Mouse (Mus musculus) small intestine, adult 2 months (tissue): Measurements from ENCODE around the gene Map3k7cl. TPM values are rescaled to one million over a fixed set of nuclear protein-coding genes. Genes with fewer than 3 reads are reported as not detected.
A peak's percentile ranks its signal among the peaks of the same experiment; 100 is the strongest.

Source experiments
- H3K27ac ChIP-seq: fragments of 200-500 bp; 2 replicates; pipeline ENCODE4 v1.5.1; 2012; ENCODE audit warnings: low read depth, low read length, control low read depth, inconsistent platforms; ENCODE audit not compliant: insufficient read depth
- H3K27me3 ChIP-seq: fragments of 200-500 bp; 2 replicates; pipeline ENCODE4 v1.6.1; 2012; ENCODE audit warnings: mild to moderate bottlenecking, moderate library complexity, low read length, inconsistent platforms; ENCODE audit not compliant: control insufficient read depth, insufficient read depth
- H3K36me3 ChIP-seq: fragments of 200-500 bp; 2 replicates; pipeline ENCODE4 v1.6.1; 2012; ENCODE audit warnings: mild to moderate bottlenecking, low read length, control low read depth, inconsistent platforms; ENCODE audit not compliant: control insufficient read depth, insufficient read depth
- H3K4me1 ChIP-seq: fragments of 200-500 bp; 2 replicates; pipeline ENCODE4 v1.6.1; 2012; ENCODE audit warnings: low read length, inconsistent platforms, mixed read lengths; ENCODE audit not compliant: control insufficient read depth, insufficient read depth, insufficient read length
- H3K4me3 ChIP-seq: fragments of 200-500 bp; 2 replicates; pipeline ENCODE4 v1.5.1; 2012; ENCODE audit warnings: low read depth, mild to moderate bottlenecking, control low read depth, inconsistent platforms, low read length, moderate library complexity
- CTCF ChIP-seq: fragments of 200-500 bp; IDR thresholded peaks from 2 replicates; pipeline ENCODE4 v1.5.1; 2012; ENCODE audit warnings: low read depth, mild to moderate bottlenecking, control low read depth, inconsistent platforms, low read length, moderate library complexity, mixed read lengths; ENCODE audit not compliant: insufficient replicate concordance, insufficient read length; ENCODE audit errors: extremely low read depth
- POLR2A ChIP-seq: fragments of 200-500 bp; IDR thresholded peaks from 2 replicates; pipeline ENCODE4 v1.6.1; 2012; ENCODE audit warnings: low read depth, mild to moderate bottlenecking, control low read depth, inconsistent platforms, low read length, moderate library complexity
- WGBS: fragments of 180-500 bp; shearing (Covaris S2); methylation state at CpG from one replicate; pipeline ENCODE4 v1.1.7; 2018; 5-methylcytosine and 5-hydroxymethylcytosine counted together
- polyA plus RNA-seq: library from polyadenylated mRNA; depleted of rRNA; stranded (reverse); fragments of >200 nt; gene quantifications from 2 replicates; pipeline ENCODE4 v1.2.3, GENCODE M21; 2012

The Map3k7cl gene
- polyA plus RNA-seq, 1 experiment, result 0.19 TPM

DNA sequence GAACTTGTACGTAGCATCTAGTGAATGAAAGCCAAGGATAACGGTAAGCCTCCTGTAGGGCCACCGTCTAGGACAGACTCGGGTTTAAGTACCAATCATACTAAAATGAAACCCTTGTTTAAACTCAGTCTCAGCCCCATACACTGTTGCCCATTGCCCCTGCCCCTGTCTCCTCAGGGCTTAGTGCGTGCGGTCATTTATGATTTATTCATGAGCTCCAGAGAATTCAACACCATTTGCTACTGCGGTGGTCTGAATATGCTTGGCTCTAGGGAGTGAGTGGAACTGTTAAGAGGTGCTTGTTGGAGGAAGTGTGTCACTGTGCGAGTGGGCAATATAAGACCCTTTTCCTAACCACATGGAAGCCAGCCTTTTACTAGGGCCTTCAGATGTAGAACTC, 34.7 kb downstream of the Map3k7cl start:
- no peak for TF ChIP-seq POLR2A
- no peak for TF ChIP-seq CTCF
- H3K4me1 ChIP-seq, result no peaks in the 10 kb centered on the region
- no peak overlapping the region for H3K27ac ChIP-seq
- WGBS, result 91% methylated on average over 8 of the region's 8 CpGs
- no peaks in the 10 kb centered on the region for H3K27me3 ChIP-seq
- no peak overlapping the region for H3K4me3 ChIP-seq
- H3K36me3 ChIP-seq, result no peaks in the 10 kb centered on the region

DNA sequence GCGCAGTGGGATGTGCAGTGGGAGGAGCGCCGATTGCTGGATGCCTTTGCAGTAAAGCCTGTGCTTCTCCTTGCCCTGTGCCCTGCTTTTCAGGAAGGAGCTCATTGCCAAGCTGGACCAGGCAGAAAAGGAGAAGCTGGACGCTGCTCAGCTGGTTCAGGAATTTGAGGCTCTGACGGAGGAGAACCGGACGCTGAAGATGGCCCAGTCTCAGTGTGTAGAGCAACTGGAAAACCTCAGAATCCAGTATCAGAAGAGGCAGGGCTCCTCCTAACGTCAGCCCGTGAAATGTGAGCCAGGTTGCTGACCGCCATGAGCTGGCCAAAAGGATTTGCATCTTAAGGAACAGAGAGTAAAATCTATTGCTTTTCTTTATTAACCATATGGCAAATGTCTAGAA, 41.0 kb downstream of the Map3k7cl start:
- H3K27ac ChIP-seq, result no peak overlapping the region
- no peak for TF ChIP-seq CTCF
- TF ChIP-seq POLR2A, result no peak
- WGBS, result 87% methylated on average over 10 of the region's 10 CpGs
- H3K4me3 ChIP-seq, result no peak overlapping the region
- no peaks in the 10 kb centered on the region for H3K27me3 ChIP-seq
- no peaks in the 10 kb centered on the region for H3K36me3 ChIP-seq
- peaks cover 4% of the 10 kb centered on the region for H3K4me1 ChIP-seq

DNA sequence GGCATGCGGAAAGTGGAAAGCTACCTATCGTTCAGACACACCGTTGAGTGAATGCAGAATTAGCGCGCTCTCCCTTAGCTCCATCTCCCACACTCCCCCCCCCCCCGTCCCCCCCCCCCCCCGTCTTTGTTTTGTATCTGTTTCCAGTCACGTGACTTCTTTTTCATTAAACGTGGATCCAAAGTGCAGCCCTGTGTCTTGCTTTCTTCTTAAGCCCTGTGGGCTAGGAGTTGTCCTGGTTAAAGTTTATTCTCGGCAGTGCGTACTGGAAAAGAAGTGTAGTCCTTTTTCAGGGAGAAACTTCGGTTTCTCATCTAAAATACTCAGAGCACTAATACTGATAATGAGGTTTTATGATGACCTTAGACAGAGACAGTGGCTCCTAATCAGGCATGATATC, 42.0 kb downstream of the Map3k7cl start:
- Histone ChIP-seq H3K4me3 (no peak overlapping the region), H3K27me3 (no peaks in the 10 kb centered on the region), H3K27ac (no peak overlapping the region), H3K36me3 (no peaks in the 10 kb centered on the region), H3K4me1 (peaks cover 11% of the 10 kb centered on the region)
- no peak for TF ChIP-seq POLR2A
- TF ChIP-seq CTCF, result no peak
- 94% methylated on average over 11 of the region's 12 CpGs for WGBS

DNA sequence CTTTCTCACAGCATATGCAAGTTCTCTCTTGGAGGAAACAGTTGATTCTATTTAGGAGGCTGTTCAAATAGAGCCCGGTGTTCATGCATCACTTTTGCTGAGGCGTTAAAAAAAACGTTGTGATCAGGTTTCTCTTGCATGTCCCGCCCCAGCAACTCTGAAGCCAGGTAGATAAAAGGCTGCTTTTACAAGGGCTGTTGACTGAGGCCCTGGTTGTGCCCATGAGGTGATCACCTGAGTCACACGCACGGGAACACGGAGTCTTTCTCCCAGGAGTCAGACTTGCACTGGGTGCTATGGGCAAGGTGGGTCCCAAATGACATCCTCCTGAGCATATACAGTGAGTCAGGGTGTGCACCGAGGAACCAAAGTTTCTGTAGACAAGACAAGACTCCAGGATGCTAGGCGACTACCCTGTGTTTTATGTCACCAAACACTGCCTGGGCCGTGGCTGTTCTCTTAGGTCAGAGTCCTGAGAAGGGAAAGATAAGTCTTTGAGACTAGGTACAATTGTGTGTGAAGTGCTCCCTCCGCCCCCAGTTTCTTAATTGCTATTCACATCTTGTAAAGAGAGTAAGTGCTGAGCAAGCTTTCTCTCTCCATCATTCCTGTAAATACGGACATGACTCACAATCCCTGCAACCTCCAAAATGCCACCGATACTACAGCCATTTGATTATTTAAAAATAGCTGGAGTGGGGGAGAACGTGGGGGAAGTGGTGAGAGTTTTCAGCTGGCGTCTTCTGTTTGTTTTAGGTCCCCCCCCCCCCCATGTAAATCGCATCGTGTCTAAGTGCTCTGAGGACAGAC, 49.8 kb downstream of the Map3k7cl start:
- no peaks in the 10 kb centered on the region for H3K36me3 ChIP-seq
- H3K4me1 ChIP-seq, result peaks cover 24% of the 10 kb centered on the region
- WGBS, result 17% methylated on average over 17 of the region's 17 CpGs
- no peak overlapping the region for H3K4me3 ChIP-seq
- peak overlapping the region; percentile 89 for H3K27ac ChIP-seq
- no peaks in the 10 kb centered on the region for H3K27me3 ChIP-seq
- TF ChIP-seq POLR2A (no peak), CTCF (no peak)

DNA sequence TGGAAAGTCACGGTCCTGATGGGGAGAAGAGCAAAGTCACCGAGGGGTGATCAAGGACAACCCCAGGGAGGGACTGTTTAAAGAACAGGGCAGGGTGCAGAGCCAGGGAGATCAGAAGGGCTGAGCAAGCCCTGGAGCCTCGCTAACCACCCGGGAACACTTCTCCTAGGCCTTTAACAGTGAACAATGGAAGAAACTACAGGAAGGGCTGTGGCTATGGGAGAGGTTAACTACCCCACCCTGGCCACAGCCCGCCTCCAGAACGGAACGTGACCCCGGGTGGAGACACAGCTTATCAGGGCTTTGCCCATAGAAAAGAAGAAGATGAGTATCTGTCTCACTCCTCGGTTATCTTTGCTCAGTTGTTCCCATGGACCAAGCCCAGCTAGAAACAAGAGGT, 50.9 kb downstream of the Map3k7cl start:
- Histone ChIP-seq H3K36me3 (no peaks in the 10 kb centered on the region), H3K4me3 (no peak overlapping the region), H3K27ac (peak overlapping the region; percentile 89), H3K4me1 (peaks cover 22% of the 10 kb centered on the region), H3K27me3 (no peaks in the 10 kb centered on the region)
- 26% methylated on average over 9 of the region's 9 CpGs for WGBS
- TF ChIP-seq POLR2A, result no peak
- TF ChIP-seq CTCF, result no peak

DNA sequence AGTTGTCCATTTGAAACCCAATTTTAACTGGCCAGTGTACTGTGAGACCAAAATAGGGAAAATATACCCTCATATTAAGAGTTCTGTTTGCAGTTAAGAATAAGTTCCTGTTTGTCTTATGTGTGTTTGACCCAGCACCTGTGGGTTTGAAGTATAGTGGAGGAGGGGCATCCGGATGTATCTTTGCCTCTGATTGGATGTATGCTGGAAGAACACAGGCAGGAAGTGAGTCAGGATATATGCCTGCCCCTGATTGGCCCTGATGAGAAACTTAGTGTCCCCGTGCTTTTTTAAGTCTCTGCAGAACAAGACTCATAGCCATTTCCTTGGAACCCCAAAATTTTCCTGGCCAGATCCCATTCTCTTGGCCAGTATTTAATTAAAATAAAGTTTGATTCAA, 51.8 kb downstream of the Map3k7cl start:
- H3K27ac ChIP-seq, result 0 out of 2 replicates have a peak overlapping the region, but pooled peaks have one; percentile 39
- peaks cover 18% of the 10 kb centered on the region for H3K4me1 ChIP-seq
- TF ChIP-seq POLR2A (no peak), CTCF (no peak)
- H3K27me3 ChIP-seq, result no peaks in the 10 kb centered on the region
- no peaks in the 10 kb centered on the region for H3K36me3 ChIP-seq
- H3K4me3 ChIP-seq, result no peak overlapping the region
- WGBS, result 74% methylated on average over 2 of the region's 2 CpGs

DNA sequence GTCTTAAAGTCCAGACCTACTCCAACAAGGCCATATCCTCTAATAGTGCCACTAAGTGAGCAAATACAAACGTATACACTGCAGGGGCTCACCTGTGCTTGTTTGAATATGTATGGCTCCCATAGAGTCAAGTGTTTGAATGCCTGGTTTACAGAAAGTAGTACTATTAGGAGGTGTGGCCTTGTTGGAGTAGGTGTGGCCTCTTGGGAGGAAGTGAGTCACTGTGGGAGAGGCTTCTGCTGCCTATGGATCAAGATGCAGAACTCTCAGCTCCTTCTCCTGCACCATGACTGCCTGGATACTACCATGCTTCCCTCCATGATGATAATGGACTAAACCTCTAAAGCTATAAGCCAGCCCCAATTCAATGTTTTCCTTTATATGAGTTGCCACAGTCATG, 54.3 kb downstream of the Map3k7cl start:
- TF ChIP-seq CTCF (no peak), POLR2A (no peak)
- H3K4me3 ChIP-seq, result no peak overlapping the region
- 91% methylated on average over 1 of the region's 1 CpGs for WGBS
- H3K27me3 ChIP-seq, result no peaks in the 10 kb centered on the region
- H3K36me3 ChIP-seq, result no peaks in the 10 kb centered on the region
- no peak overlapping the region for H3K27ac ChIP-seq
- peaks cover 13% of the 10 kb centered on the region for H3K4me1 ChIP-seq
